Mouse (Mus musculus) right cerebral cortex, adult 18-20 months (tissue): ENCODE measurements at regions not wholly inside any gene's neighbourhood (a gene's known extent, or its start where the extent isn't known, plus 50 kb on each side); places are given as distances from the start of the nearest gene placed in this dataset.
"Not testable (repeated sequence)": the region's sequence is repeated elsewhere in the genome, so short reads cannot be mapped to it uniquely, and the experiment has no call there.

Experiments
- DNase-seq: peaks from one replicate; pipeline ENCODE4 v3.0.0; 2022; ENCODE audit warnings: mixed read lengths

- peak; percentile 15 for DNase-seq
These were observed 738.1 kb downstream of the Trib2 start for GRCm38 (mm10) chr12:15078615-15079014.

- DNase-seq: no peak
These were observed 752.4 kb downstream of the Trib2 start for GRCm38 (mm10) chr12:15064351-15064750.

GRCm38 (mm10) chr12:15051387-15051786, 765.3 kb downstream of the Trib2 start:
- no peak for DNase-seq

- DNase-seq: no peak
These were observed 773.5 kb downstream of the Trib2 start for GRCm38 (mm10) chr12:15043264-15043663.

GRCm38 (mm10) chr12:15011091-15011490, 805.6 kb downstream of the Trib2 start:
- no peak for DNase-seq

- DNase-seq: not testable (repeated sequence)
These were observed 814.3 kb downstream of the Trib2 start for GRCm38 (mm10) chr12:15002401-15002800.
